Mouse (Mus musculus) midbrain, embryonic 11.5 days (tissue): ENCODE measurements at regions not wholly inside any gene's neighbourhood (a gene's known extent, or its start where the extent isn't known, plus 50 kb on each side); places are given as distances from the start of the nearest gene placed in this dataset.

Source experiments
- ATAC-seq: fragments of 200-750 bp; cut with Nextera tagmentation; 2 replicates; pipeline ENCODE4 v1.8.0; 2017; ENCODE audit warnings: moderate TSS enrichment, moderate library complexity; ENCODE audit not compliant: low FRiP score
- DNase-seq: peaks from one replicate; pipeline ENCODE4 v3.0.0; 2015; ENCODE audit warnings: low spot score; ENCODE audit errors: missing footprints
- H3K27ac ChIP-seq: fragments of 300-500 bp; sonication (generic); 2 replicates; pipeline ENCODE4 v1.5.1; 2014; ENCODE audit warnings: low read depth, low read length
- H3K27me3 ChIP-seq: fragments of 300-500 bp; sonication (generic); 2 replicates; pipeline ENCODE4 v1.6.1; 2014; ENCODE audit warnings: mild to moderate bottlenecking, low read length, moderate library complexity, mixed read lengths; ENCODE audit not compliant: control insufficient read depth, insufficient read depth
- H3K36me3 ChIP-seq: fragments of 300-500 bp; sonication (generic); 2 replicates; pipeline ENCODE4 v1.6.1; 2014; ENCODE audit warnings: mild to moderate bottlenecking, low read length, moderate library complexity, mixed read lengths; ENCODE audit not compliant: control insufficient read depth, insufficient read depth
- H3K4me1 ChIP-seq: fragments of 300-500 bp; sonication (generic); 2 replicates; pipeline ENCODE4 v1.6.1; 2014; ENCODE audit warnings: low read length; ENCODE audit not compliant: control insufficient read depth, insufficient read depth
- H3K4me2 ChIP-seq: fragments of 300-500 bp; sonication (generic); 2 replicates; pipeline ENCODE4 v1.6.1; 2014; ENCODE audit warnings: mild to moderate bottlenecking, moderate library complexity
- H3K4me3 ChIP-seq: fragments of 300-500 bp; sonication (generic); 2 replicates; pipeline ENCODE4 v1.5.1; 2014; ENCODE audit warnings: low read depth, low read length
- H3K9ac ChIP-seq: fragments of 300-500 bp; sonication (generic); 2 replicates; pipeline ENCODE4 v1.6.1; 2014; ENCODE audit warnings: low read length
- H3K9me3 ChIP-seq: fragments of 300-500 bp; sonication (generic); 2 replicates; pipeline ENCODE4 v1.6.1; 2016; ENCODE audit warnings: low read length; ENCODE audit not compliant: control insufficient read depth
- WGBS: fragments of 180-500 bp; shearing (Covaris S2); extraction: QIAGEN DNeasy Blood & Tissue Kit; methylation state at CpG from one replicate; pipeline ENCODE4 v1.1.7; 2014; 5-methylcytosine and 5-hydroxymethylcytosine counted together

DNA sequence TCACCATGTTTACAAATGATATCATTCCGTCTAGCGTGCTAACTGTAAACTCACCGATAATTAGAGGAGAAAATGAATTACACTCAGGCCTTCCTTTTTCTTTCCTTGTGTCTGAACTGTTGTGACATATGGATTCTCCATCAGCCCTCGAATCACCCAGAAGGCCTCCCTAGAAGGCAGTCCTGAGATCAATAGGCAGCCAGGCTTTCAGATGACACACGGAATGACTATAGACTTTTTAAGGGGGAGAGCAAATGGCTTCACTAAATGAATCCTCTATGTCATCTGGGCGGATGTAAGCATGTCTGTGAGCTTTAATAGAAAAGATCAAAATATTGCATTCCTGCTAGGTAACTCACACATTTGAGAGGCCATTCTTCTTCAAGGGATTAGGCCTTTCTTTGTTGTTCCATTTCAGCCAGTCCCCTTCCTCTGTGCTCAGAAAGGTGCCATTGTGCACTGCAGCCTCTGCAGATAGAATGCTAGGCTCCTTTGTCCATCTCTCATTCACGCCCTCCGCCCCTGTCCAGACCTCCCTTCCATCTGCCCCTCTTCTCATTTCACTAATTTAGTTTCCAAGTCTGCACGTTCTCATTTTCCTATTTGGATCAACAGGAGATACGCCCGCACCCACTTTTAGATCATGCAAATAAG is 797.1 kb downstream of the Epha4 start:
- Histone ChIP-seq H3K4me1 (peaks cover 7% of the 10 kb centered on the region; the same call in 1 of the 2 replicates), H3K9me3 (no peaks in the 10 kb centered on the region), H3K36me3 (no peaks in the 10 kb centered on the region), H3K27ac (no peak overlapping the region), H3K9ac (no peak overlapping the region), H3K4me3 (no peak overlapping the region), H3K4me2 (no peak overlapping the region), H3K27me3 (no peaks in the 10 kb centered on the region)
- DNase-seq (peak; percentile 85), ATAC-seq (no peak)
- 47% methylated on average over 11 of the region's 11 CpGs for WGBS

DNA sequence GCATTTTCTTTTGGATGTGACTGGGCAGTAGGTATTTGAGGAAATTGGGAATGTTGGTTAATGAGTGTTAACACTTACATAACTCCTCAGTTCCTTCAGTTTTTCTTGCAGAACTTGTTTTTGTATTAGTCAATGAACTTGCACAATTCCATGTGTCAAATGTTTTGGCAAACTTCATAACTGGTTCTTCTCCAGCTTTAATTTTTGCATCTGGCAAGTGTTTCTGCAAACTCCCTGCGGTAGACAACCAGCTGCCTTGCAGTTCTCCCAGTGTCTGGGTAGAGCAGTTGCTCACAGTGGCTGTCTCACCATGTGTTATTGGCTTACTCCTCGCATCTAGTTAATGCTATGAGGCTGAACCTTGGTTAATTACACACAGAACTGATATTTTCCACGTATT is 790.4 kb downstream of the Epha4 start:
- 76% methylated on average over 3 of the region's 3 CpGs for WGBS
- DNase-seq, result no peak
- Histone ChIP-seq H3K27ac (no peak overlapping the region), H3K36me3 (no peaks in the 10 kb centered on the region), H3K4me3 (no peak overlapping the region), H3K27me3 (no peaks in the 10 kb centered on the region), H3K9ac (no peak overlapping the region), H3K4me2 (no peak overlapping the region), H3K4me1 (no peaks in the 10 kb centered on the region), H3K9me3 (no peaks in the 10 kb centered on the region)
- ATAC-seq, result no peak

- no peak for DNase-seq
- H3K27ac ChIP-seq, result no peak overlapping the region
Observed at GRCm38 (mm10) chr1:76737003-76737402, 777.9 kb downstream of the Epha4 start.

GRCm38 (mm10) chr1:76737663-76738062 is 777.2 kb downstream of the Epha4 start:
- ATAC-seq (no peak), DNase-seq (no peak)
- Histone ChIP-seq H3K27me3 (no peaks in the 10 kb centered on the region), H3K9me3 (no peaks in the 10 kb centered on the region), H3K4me1 (no peaks in the 10 kb centered on the region), H3K4me2 (no peak overlapping the region), H3K9ac (no peak overlapping the region), H3K27ac (no peak overlapping the region), H3K36me3 (no peaks in the 10 kb centered on the region), H3K4me3 (no peak overlapping the region)
- WGBS, result 92% methylated on average over 2 of the region's 2 CpGs

More at GRCm38 (mm10) chr1:76737003-76737402, 777.9 kb downstream of the Epha4 start:
- Histone ChIP-seq H3K4me3 (no peak overlapping the region), H3K36me3 (no peaks in the 10 kb centered on the region), H3K4me1 (no peaks in the 10 kb centered on the region), H3K9ac (no peak overlapping the region), H3K27me3 (no peaks in the 10 kb centered on the region), H3K4me2 (no peak overlapping the region), H3K9me3 (no peaks in the 10 kb centered on the region)
- WGBS, result 52% methylated on average over 1 of the region's 1 CpGs
- no peak for ATAC-seq

- Histone ChIP-seq H3K9me3 (no peaks in the 10 kb centered on the region), H3K27me3 (no peaks in the 10 kb centered on the region), H3K36me3 (no peaks in the 10 kb centered on the region), H3K4me3 (no peak overlapping the region), H3K4me1 (no peaks in the 10 kb centered on the region), H3K4me2 (no peak overlapping the region), H3K9ac (no peak overlapping the region), H3K27ac (no peak overlapping the region)
- ATAC-seq (no peak), DNase-seq (no peak)
- WGBS, result 87% methylated on average over 2 of the region's 2 CpGs
Observed at GRCm38 (mm10) chr1:76772694-76773093, 742.2 kb downstream of the Epha4 start.

GRCm38 (mm10) chr1:76786871-76787270 is 728.0 kb downstream of the Epha4 start:
- Histone ChIP-seq H3K9ac (no peak overlapping the region), H3K36me3 (no peaks in the 10 kb centered on the region), H3K9me3 (no peaks in the 10 kb centered on the region), H3K4me1 (no peaks in the 10 kb centered on the region), H3K4me3 (no peak overlapping the region), H3K4me2 (no peak overlapping the region), H3K27ac (no peak overlapping the region), H3K27me3 (no peaks in the 10 kb centered on the region)
- ATAC-seq, result no peak
- 90% methylated on average over 2 of the region's 2 CpGs for WGBS
- no peak for DNase-seq

DNA sequence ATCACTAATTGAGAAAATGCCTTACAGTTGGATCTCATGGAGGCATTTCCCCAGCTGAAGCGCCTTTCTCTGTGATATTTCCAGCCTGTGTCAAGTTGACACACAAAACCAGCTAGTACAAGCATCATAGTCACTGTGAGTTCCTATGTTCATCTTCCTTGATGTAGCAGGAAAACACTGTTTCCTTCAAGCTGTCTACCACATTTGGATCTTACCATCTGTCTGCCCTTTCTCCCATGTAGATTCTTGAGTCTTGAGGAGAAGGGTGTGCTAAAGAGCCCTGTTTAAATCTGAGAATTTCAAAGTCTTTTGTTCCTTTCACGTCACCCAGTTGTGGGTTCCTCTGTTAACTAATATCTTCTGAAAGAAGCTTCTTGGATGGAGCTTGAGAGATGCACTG is 721.5 kb downstream of the Epha4 start:
- ATAC-seq, result no peak
- Histone ChIP-seq H3K4me2 (no peak overlapping the region), H3K4me1 (no peaks in the 10 kb centered on the region), H3K27me3 (no peaks in the 10 kb centered on the region), H3K4me3 (no peak overlapping the region), H3K27ac (no peak overlapping the region), H3K9me3 (no peaks in the 10 kb centered on the region), H3K9ac (no peak overlapping the region), H3K36me3 (no peaks in the 10 kb centered on the region)
- no peak for DNase-seq
- WGBS, result 89% methylated on average over 2 of the region's 2 CpGs

DNA sequence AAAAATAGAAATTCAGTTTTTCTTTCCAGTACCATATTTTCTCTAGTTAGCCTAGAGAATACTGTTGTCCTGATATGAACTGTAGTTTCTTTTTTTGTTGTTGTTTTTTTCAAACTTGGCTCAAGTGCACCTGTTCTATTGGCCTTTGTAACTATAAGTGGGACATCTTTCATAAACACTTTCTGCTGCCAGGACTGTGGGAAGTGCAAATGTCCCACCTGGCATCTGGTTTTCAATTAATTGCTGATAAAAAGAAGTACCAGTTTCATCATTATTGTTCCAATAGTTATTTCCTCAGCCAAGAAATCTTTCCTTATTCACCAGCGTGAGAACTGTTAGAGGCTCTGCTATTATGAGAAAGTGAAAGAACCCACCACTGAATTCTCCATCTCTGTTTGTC is 695.0 kb downstream of the Epha4 start:
- H3K27ac ChIP-seq, result no peak overlapping the region
- 93% methylated on average over 1 of the region's 1 CpGs for WGBS

DNA sequence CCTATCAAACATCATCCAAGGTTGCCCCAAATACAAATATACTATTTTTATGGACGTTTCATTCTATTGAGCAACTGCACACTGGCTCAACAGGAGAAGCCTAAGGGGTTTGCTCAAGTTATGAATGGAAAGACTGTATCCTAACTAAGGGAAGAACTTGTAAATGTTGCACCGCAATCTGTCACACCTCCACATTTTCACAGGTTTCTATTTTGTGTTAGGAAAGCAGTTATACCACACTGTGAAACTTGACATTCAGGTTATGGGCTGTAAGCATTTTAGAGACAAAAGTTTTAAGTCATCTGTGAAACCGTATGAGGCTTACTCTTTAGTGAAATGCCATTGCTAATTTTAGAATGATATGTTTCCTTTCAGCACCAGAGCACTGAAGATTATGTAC is 693.3 kb downstream of the Epha4 start:
- Histone ChIP-seq H3K4me1 (no peaks in the 10 kb centered on the region), H3K4me2 (no peak overlapping the region), H3K4me3 (no peak overlapping the region), H3K27ac (no peak overlapping the region), H3K9ac (no peak overlapping the region), H3K27me3 (no peaks in the 10 kb centered on the region), H3K36me3 (no peaks in the 10 kb centered on the region), H3K9me3 (no peaks in the 10 kb centered on the region)
- DNase-seq (peak; percentile 59), ATAC-seq (no peak)
- 84% methylated on average over 3 of the region's 3 CpGs for whole genome bisulfite sequencing

More for the DNA sequence above, 695.0 kb downstream of the Epha4 start:
- ATAC-seq (no peak), DNase-seq (no peak)
- Histone ChIP-seq H3K9ac (no peak overlapping the region), H3K27me3 (no peaks in the 10 kb centered on the region), H3K36me3 (no peaks in the 10 kb centered on the region), H3K4me1 (no peaks in the 10 kb centered on the region), H3K4me2 (no peak overlapping the region), H3K4me3 (no peak overlapping the region), H3K9me3 (no peaks in the 10 kb centered on the region)
